ENCODE assay signal across 10 mouse cellular contexts in genomic region chr5:99522571-99523269, GRCm38 (mm10).
DNase-seq lines count a peak whose midpoint lies in the region; ATAC-seq and TF ChIP-seq lines count a peak whose summit lies in the region.
"Had no signal": no experiment of that assay in that cellular context is flagged by ENCODE, and none has a peak within 500 bp of the region (broad histone marks: within the 10 kb centered on the region; RNA-seq: fewer than 3 reads in every experiment).

No protein-coding gene starts in this region.

- H3K9ac ChIP-seq in forebrain, embryonic 14.5 days (ENCODE audit: low read length) = no peak overlapping the region
- no peak overlapping the region for H3K9ac ChIP-seq in forebrain, embryonic 12.5 days
- no peak overlapping the region for H3K9ac ChIP-seq in kidney, postnatal 0 days (ENCODE audit: low read depth, low read length)
- H3K9ac ChIP-seq in kidney, embryonic 14.5 days (ENCODE audit: low read depth, low read length) = no peak overlapping the region
- H3K9ac ChIP-seq: liver, embryonic 13.5 days had no signal

- H3K27ac ChIP-seq in forebrain, embryonic 14.5 days (ENCODE audit: low read depth, low read length) = no peak overlapping the region
- H3K27ac ChIP-seq in forebrain, embryonic 12.5 days = no peak overlapping the region
- no peak overlapping the region for H3K27ac ChIP-seq in kidney, postnatal 0 days
- H3K27ac ChIP-seq in kidney, embryonic 14.5 days (ENCODE audit: low read depth, low read length) = no peak overlapping the region
- H3K27ac ChIP-seq: gastrocnemius, adult 2 months; liver, embryonic 13.5 days had no signal

- H3K9me3 ChIP-seq in forebrain, embryonic 14.5 days (replicated peaks; ENCODE audit: control insufficient read depth, low read length) = no peaks in the 10 kb centered on the region
- H3K9me3 ChIP-seq in forebrain, embryonic 12.5 days = no peaks in the 10 kb centered on the region
- no peaks in the 10 kb centered on the region for H3K9me3 ChIP-seq in kidney, postnatal 0 days (replicated peaks; ENCODE audit: low read length)
- H3K9me3 ChIP-seq in kidney, embryonic 14.5 days (ENCODE audit: control insufficient read depth, low read length) = no peaks in the 10 kb centered on the region
- H3K9me3 ChIP-seq: liver, embryonic 13.5 days had no signal

- WGBS in forebrain, embryonic 14.5 days = 32% methylated on average over 8 of the region's 8 CpGs
- 36% methylated on average over 8 of the region's 8 CpGs for WGBS in forebrain, embryonic 12.5 days
- WGBS in kidney, postnatal 0 days = 55% methylated on average over 8 of the region's 8 CpGs
- 47% methylated on average over 8 of the region's 8 CpGs for WGBS in kidney, embryonic 14.5 days

- no peaks in the 10 kb centered on the region for H3K36me3 ChIP-seq in forebrain, embryonic 14.5 days (ENCODE audit: control insufficient read depth, insufficient read depth, low read length)
- H3K36me3 ChIP-seq in forebrain, embryonic 12.5 days (replicated peaks) = no peaks in the 10 kb centered on the region
- no peaks in the 10 kb centered on the region for H3K36me3 ChIP-seq in kidney, postnatal 0 days (ENCODE audit: insufficient read depth, low read length)
- H3K36me3 ChIP-seq in kidney, embryonic 14.5 days (ENCODE audit: control insufficient read depth, insufficient read depth, low read length) = no peaks in the 10 kb centered on the region
- H3K36me3 ChIP-seq: liver, embryonic 13.5 days had no signal

- H3K27me3 ChIP-seq in forebrain, embryonic 14.5 days (replicated peaks; ENCODE audit: control insufficient read depth, insufficient read depth, low read length) = no peaks in the 10 kb centered on the region
- peaks cover 3% of the 10 kb centered on the region; the same call in 1 of the 2 replicates for H3K27me3 ChIP-seq in forebrain, embryonic 12.5 days
- H3K27me3 ChIP-seq in kidney, postnatal 0 days (ENCODE audit: insufficient read depth, low read length) = no peaks in the 10 kb centered on the region
- H3K27me3 ChIP-seq in kidney, embryonic 14.5 days (ENCODE audit: control insufficient read depth, insufficient read depth, low read length) = no peaks in the 10 kb centered on the region
- H3K27me3 ChIP-seq: liver, embryonic 13.5 days had no signal

- H3K4me1 ChIP-seq in forebrain, embryonic 14.5 days (ENCODE audit: control insufficient read depth, insufficient read depth, low read length) = peaks cover 16% of the 10 kb centered on the region
- peaks cover 24% of the 10 kb centered on the region for H3K4me1 ChIP-seq in forebrain, embryonic 12.5 days
- 0 out of 2 replicates have a peak, but pooled peaks cover 5% of the 10 kb centered on the region for H3K4me1 ChIP-seq in kidney, postnatal 0 days (replicated peaks; ENCODE audit: insufficient read depth, low read length)
- no peaks in the 10 kb centered on the region for H3K4me1 ChIP-seq in kidney, embryonic 14.5 days (ENCODE audit: control insufficient read depth, insufficient read depth, low read length)

- TF ChIP-seq CTCF in kidney, postnatal 0 days (IDR thresholded peaks at IDR 0.05; ENCODE audit: low read depth) = no peak
- no peak for TF ChIP-seq CTCF in brain, embryonic 14.5 days (IDR thresholded peaks at IDR 0.05; ENCODE audit: borderline replicate concordance, extremely low read depth, insufficient read depth, insufficient read length)

- no peak overlapping the region for H3K4me3 ChIP-seq in forebrain, embryonic 14.5 days (ENCODE audit: low read depth, low read length)
- no peak overlapping the region for H3K4me3 ChIP-seq in forebrain, embryonic 12.5 days (replicated peaks)
- H3K4me3 ChIP-seq in kidney, postnatal 0 days (replicated peaks; ENCODE audit: low read depth, low read length) = no peak overlapping the region
- H3K4me3 ChIP-seq in kidney, embryonic 14.5 days (ENCODE audit: low read length) = no peak overlapping the region
- H3K4me3 ChIP-seq: gastrocnemius, adult 2 months; liver, embryonic 13.5 days had no signal

- no peak for DNase-seq in forebrain, embryonic 14.5 days (ENCODE audit: low spot score)
- peak; percentile 40 for DNase-seq in kidney, postnatal 0 days (ENCODE audit: low spot score)
- DNase-seq in brain, embryonic 14.5 days (ENCODE audit: low read depth) = peak; percentile 65
- peak; percentile 35 to 75 for DNase-seq in lung, postnatal 4 days
- no peak for DNase-seq in testis, postnatal 10 days (ENCODE audit: low spot score)
- no peak for DNase-seq in retina, embryonic 14.5 days (ENCODE audit: low spot score)
- DNase-seq: gastrocnemius, adult 2 months; liver, embryonic 13.5 days had no signal

- H3K4me2 ChIP-seq in forebrain, embryonic 14.5 days (ENCODE audit: low read length) = no peak overlapping the region
- H3K4me2 ChIP-seq in forebrain, embryonic 12.5 days = no peak overlapping the region
- no peak overlapping the region for H3K4me2 ChIP-seq in kidney, postnatal 0 days (ENCODE audit: low read length)
- H3K4me2 ChIP-seq in kidney, embryonic 14.5 days (replicated peaks; ENCODE audit: low read depth, low read length) = no peak overlapping the region
- H3K4me2 ChIP-seq: liver, embryonic 13.5 days had no signal

- ATAC-seq in forebrain, embryonic 14.5 days = peak; percentile 52; the same call in 1 of the 2 replicates
- no peak for ATAC-seq in forebrain, embryonic 12.5 days (ENCODE audit: low FRiP score)
- ATAC-seq in kidney, postnatal 0 days (replicated peaks; ENCODE audit: low FRiP score, low read depth) = no peak
- ATAC-seq in kidney, embryonic 14.5 days (ENCODE audit: low FRiP score, low TSS enrichment) = no peak

- no peak for TF ChIP-seq POLR2A in brain, embryonic 14.5 days (IDR thresholded peaks at IDR 0.05; ENCODE audit: borderline replicate concordance, extremely low read depth, insufficient read depth, insufficient read length, poor library complexity, severe bottlenecking)

Comparison
In these comparisons a context has a peak if more than half of its experiments do, and no peak if none do; other contexts are left out.
1. DNase-seq: peak in kidney, postnatal 0 days (single experiment), brain, embryonic 14.5 days (single experiment) and lung, postnatal 4 days (2 of 2); none in forebrain, embryonic 14.5 days (single experiment), testis, postnatal 10 days (single experiment) and retina, embryonic 14.5 days (single experiment).